Mouse (Mus musculus): ENCODE measurements around the gene Appl2.

Appl2 gene

DNA sequence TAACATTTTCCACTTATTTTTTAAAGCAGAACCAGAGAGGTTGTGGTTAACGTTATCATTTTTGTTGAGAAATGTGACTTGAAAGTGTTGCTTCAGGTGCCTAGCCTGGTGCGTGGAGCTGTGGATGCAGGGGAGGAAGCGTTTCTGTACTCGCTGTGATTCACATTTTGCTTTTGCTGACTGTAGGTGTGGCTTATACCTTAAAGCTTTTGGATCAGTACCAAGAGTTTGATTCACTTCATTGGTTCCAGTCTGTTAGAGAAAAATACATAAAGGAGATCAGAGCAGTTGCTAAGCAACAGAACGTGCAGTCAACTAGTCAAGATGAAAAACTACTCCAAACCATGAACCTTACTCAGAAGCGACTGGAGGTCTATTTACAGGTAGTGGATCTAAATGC is 57.7 kb downstream of the Appl2 start:
- DNase-seq (ENCODE audit: low read depth, low spot score): peak; percentile 42

- no peak for DNase-seq (ENCODE audit: low read depth, low spot score)
These were observed 82.8 kb downstream of the Appl2 start for GRCm38 (mm10) chr10:83565449-83566441.

DNA sequence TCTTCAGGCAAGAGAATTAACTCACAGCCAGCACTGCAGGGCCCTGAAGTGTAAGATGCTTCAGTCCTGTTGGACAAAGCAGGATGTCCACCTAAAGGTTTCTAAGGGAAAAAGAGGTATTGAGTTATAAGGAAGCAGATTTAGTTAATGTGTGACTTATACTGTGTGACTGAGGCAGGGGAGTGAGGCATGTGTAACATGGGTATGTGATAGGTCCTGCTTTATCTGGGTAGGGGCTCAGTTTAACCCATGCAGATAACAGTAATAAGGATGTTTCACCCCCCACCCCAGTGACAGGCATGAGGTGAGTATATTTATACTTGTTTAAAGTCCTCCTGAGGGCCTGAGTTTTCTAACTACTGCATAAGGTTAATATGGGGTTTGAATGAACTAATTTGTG is 85.5 kb downstream of the Appl2 start:
- no peak for DNase-seq (ENCODE audit: low read depth, low spot score)
